Mouse (Mus musculus): Measurements from ENCODE around the gene Cd70.
"Not testable (repeated sequence)": the region's sequence is repeated elsewhere in the genome, so short reads cannot be mapped to it uniquely, and the experiment has no call there.

The Cd70 gene

GRCm38 (mm10) chr17:57134693-57135092 lies 14.9 kb downstream of the Cd70 start:
- no peak for DNase-seq (ENCODE audit: low spot score)

DNA sequence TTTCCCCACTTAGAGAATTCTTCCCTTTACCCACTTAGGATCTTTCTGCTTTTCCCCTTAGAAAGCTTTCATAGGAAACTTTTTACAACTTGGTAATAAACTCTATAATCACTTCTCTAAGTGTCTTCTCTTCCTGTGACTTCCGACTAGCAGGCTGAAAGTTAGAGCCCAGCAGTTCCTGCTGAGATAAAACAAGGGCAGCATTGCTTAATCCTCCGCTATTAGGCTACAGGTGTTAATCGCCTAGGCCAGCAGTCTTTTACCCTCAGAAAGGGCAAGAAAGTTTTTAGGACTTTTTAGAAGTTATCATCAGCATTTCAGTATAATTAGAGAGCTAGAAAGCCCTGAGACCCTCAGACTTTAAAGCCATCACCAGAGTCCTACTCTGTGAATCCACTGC lies 15.6 kb downstream of the Cd70 start:
- not testable (repeated sequence) for DNase-seq (ENCODE audit: low spot score)

DNA sequence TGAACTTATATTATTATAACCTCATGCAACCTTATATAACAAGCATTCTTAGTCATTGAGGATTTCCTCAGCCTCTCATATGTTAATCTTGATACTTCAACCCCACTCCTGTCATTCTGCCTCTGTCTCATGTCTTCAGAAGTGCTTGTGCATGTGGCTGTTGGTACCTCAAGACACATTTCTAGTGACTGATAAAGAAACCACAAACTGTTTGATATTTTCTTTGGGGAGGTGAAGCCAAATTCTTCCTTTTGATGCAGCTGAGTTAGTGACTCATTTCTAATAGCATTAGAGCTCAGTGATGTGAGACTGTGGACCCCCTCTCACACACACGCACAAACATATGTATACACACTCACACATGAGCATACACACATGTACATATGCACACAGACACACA lies 17.8 kb downstream of the Cd70 start:
- no peak for DNase-seq (ENCODE audit: low spot score)

- no peak for DNase-seq (ENCODE audit: low spot score)
Measured at GRCm38 (mm10) chr17:57125853-57126622, 23.5 kb downstream of the Cd70 start.

- DNase-seq (ENCODE audit: low spot score), result no peak
Measured at GRCm38 (mm10) chr17:57124792-57125191, 24.8 kb downstream of the Cd70 start.

DNA sequence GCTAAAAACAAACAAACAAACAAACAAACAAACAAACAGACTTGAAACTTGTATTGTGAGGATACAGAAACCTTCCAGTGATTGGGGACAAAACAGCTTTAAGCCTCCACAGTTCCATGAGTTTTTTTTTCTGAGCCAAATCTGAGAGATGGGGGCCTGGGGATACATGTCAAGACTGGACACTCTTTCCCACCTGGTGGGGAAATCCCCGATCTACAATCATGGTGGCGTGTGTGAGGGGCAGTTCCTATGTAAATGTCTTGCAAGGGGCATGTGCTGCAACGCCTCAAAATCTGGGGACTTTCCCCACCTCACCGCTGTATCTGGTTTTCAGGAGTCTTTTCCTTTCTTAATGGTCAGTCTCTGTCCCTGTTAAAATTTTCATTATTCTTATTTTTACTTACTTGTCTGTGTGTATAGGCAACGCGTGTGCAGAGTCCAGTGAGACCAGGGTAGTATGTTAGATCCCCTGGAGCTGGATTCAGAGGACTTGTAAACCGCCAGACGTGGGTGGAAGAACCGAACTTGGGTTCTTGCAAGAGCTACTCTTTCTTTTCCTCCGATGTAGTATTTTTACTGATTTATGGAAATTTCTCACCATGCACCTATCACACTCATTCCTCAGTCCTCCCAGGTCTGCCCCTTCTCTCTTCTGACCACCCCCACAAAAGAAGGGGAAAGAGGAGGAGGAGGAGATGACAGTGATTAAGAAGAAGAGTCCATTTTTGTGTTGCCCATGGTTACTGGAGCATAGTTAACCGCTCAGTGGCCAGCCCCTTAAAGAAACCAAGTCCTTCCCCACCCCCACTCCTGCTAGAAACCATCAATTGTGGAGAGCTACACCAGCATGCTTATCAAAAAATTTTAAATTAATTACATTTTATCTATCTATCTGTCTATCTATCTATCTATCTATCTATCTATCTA lies 26.1 kb downstream of the Cd70 start:
- DNase-seq (ENCODE audit: low spot score), result no peak

- DNase-seq (ENCODE audit: low spot score), result no peak
Measured at GRCm38 (mm10) chr17:57121856-57122255, 27.7 kb downstream of the Cd70 start.

DNA sequence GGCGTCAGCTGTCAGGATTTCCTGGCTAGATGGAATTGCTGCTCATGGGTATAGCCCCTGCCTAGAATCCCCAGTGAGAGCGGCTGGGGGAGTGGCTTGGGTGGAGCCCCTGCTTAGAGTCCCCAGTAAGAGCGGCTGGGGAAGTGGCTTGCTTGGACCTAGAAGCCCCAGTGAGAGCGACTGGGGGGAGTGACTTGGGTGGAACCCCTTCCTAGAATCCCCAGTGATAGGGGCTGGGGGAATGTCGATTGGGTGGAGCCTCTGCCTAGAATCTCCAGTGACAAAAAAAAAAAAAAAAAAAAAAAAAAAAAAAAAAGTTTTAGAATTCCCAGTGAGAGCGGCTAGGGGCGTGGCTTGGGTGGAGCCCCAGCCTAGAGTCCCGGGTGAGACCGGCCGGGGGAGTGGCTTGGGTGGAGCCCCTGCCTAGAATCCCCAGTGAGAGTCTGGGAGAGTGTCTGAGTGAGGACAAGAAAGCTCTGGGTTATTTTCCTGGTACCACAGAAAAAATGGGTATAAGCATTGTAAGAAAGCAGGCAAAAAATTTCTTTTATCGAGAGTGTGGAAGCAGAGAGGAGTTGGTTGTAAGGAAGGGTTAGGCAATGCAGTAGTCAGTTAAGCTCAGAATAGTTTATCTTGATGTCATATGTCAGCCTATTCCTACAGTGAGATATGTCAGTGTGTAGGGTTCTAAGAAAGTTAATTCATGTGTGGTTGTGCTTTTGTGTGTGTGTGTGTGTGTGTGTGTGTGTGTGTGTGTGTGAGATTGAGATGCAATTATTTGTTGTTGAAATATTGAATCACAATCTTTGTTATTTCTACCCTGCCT lies 30.8 kb downstream of the Cd70 start:
- DNase-seq (ENCODE audit: low spot score), result peak; percentile 40

DNA sequence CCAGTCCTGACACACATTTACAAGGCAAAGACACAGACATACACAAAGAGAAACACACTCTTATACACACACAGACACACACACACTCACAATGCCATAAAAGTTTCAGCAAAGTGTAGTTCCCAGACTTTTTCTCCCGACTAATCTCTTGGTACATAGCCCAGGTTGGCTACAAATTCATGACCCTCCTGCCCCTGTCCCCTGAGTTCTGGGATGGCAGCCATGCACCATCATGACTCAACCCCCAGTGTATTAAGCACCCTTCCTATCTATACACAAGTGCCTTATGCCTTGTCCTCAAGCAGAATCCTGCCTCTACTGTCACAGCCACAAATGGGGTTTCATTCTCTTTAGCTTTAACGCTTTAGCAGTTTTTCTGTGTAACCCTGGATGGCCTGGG lies 32.8 kb downstream of the Cd70 start:
- DNase-seq (ENCODE audit: low spot score), result no peak

DNA sequence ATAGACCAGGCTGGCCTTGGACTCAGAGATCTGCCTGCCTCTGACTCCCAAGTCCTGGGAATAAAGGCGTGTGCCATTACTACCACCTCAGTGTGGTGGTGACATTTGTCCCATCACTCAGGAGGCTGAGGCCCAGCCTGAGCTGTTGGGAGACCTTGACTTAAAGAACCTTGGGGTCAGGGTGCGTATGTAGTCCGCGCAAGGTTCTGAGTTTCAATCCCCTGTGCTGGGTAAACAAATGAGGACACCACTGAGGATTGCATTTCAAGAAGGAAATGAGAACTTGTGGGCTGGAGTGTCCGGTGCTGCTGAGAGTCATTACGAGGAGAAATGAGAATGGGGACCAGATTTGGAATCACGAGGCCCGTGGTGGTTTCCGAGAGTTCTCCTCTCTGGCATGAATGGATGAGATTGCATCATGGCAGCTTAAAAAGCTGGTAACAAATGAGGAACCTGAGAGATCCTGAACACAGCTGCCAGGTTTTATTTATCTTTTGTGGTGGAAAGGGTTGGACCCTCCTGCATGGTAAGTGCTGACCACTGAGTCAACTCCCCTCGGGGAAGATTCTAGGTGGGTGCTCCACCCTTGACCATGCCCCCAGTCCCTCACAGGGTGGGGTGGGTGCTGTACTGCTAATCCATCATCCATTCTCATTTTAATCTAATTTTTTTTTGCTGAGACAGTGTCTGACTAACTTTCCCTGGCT lies 36.7 kb downstream of the Cd70 start:
- no peak for DNase-seq (ENCODE audit: low spot score)

DNA sequence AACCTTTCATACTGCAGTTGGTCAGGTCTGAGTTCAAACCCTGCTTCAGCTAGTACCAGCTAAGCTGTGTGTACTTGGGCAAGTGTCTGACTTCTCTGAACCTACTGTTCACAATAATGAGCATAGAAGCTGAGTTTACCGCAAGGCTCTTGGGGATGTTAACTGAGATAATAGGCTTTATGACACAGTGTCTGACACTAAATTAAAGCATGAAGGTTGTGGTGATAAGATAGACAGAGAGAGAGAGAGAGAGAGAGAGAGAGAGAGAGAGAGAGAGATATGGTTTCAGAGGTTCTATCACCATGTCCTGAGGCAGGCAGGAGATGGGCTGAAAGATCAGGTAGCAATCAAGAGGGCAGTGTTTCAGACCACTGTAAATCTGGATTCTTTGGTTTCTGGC lies 39.6 kb downstream of the Cd70 start:
- DNase-seq (ENCODE audit: low spot score), result no peak

DNA sequence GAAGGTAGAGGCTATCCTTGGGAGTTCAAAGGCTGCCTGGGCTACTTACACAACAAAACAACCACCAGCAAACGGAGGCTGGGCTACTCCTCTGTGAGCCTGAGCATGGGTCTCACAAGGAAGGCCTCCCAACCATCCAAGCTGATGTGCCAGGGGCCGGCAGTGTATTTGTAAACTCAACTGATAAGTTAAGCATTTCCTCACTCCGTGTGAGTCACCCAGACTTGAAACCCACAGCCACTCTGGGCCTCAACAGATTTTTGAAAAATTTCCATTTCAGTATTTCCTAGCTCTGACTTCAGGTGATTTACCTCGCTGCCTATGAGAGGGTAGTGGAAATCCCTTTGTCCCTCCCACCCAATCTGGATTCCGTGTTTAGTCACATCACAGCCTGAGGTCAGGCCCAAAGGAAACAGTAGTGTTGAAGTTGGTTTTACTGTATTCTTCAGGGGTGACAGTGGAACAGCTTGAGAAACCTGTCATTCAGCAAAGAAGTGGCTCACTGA lies 40.9 kb downstream of the Cd70 start:
- DNase-seq (ENCODE audit: low spot score), result no peak

DNA sequence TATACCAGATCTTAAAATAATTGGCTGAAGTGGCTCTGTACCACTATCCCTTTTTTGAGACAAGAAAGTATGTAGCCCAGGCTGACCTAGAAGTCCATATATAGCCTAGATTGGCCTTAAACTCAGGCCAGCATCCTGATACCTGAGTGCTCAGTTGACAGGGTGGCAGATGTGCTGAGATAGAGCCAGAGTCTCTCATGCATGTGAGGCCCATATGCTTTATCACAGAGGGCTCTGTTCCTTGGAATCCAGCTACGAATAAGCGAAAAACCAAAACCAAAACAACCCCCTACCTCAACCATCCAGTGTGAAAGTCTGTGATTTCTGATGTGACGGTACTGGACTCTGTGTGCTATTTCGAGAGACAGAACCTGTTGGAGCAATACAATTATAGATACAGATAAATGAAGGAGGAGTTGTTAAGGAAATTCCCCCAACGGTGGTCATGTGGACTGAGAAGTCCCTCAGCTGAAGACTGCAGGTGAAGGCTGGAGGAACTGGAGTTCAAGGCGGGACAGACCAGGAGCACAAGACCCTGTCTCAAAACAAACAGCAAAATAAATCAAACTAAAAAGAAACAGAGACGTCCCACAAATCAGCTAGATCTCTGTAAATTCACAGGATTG lies 41.4 kb downstream of the Cd70 start:
- DNase-seq (ENCODE audit: low spot score), result no peak

GRCm38 (mm10) chr17:57107064-57107463 lies 42.5 kb downstream of the Cd70 start:
- no peak for DNase-seq (ENCODE audit: low spot score)

DNA sequence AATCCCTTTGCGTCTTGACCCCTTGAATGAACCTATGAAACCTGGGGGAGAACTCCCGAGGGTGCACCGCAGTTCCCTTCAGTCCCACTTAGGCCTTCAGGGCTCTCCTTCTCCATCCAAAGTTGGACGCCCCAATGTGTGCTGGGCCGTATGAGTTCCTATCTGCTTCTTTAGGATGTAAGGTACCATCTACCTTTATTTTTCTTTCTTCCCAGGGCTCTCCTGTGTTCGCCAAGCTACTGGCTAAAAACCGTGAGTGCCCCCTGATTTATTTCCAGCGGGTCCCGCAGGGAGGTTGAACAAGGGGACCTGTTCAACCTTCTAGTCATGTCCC lies 43.6 kb downstream of the Cd70 start:
- DNase-seq (ENCODE audit: low spot score), result no peak

DNA sequence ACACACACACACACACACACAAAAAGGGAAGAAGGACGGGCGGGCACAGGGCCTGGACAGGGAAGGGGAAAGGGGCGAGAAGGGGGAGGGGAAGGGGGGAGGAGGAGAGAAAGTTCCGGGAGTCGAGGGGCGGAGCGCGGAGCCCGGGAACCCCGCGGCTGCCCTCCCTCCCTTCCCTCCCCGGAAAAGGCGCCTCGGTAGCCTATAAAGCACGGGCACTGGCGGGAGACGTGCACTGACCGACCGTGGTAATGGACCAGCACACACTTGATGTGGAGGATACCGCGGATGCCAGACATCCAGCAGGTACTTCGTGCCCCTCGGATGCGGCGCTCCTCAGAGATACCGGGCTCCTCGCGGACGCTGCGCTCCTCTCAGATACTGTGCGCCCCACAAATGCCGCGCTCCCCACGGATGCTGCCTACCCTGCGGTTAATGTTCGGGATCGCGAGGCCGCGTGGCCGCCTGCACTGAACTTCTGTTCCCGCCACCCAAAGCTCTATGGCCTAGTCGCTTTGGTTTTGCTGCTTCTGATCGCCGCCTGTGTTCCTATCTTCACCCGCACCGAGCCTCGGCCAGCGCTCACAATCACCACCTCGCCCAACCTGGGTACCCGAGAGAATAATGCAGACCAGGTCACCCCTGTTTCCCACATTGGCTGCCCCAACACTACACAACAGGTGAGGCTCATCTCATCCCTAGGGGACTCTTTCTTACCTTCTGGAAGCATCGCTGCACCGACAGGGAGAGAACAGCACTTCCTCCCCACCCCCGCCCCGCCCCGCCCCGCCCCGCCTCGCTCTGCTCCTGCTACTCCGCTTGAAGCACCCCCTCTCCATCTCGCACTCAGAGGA lies 44.2 kb downstream of the Cd70 start, which contains the start of gene Tnfsf9:
Tnfsf9 (plus strand) TSS at position 145 of the 854 bp plus-strand sequence.
- DNase-seq (ENCODE audit: low spot score), result peak; percentile 30

DNA sequence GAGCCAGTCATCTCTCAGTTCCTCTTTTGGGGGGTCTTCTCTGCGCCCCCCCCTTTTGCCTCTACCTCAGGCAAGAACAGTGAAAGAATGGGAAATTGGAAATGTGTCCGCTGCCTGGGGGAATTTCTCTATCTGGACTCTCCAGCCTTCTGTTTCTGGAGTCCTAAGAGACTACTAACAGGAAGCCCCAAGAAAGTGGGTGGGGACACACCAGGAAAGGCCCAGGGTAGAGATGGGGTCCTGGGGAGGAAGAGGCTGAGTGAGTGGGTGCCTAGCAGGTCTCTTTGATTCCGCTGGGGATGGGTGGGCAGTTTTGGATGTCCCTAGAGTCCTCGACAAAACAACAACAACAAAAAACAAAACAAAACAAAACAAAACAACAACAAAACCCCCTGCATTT lies 45.1 kb downstream of the Cd70 start:
- no peak for DNase-seq (ENCODE audit: low spot score)

- DNase-seq (ENCODE audit: low spot score), result no peak
Measured at GRCm38 (mm10) chr17:57102276-57102675, 47.3 kb downstream of the Cd70 start.

DNA sequence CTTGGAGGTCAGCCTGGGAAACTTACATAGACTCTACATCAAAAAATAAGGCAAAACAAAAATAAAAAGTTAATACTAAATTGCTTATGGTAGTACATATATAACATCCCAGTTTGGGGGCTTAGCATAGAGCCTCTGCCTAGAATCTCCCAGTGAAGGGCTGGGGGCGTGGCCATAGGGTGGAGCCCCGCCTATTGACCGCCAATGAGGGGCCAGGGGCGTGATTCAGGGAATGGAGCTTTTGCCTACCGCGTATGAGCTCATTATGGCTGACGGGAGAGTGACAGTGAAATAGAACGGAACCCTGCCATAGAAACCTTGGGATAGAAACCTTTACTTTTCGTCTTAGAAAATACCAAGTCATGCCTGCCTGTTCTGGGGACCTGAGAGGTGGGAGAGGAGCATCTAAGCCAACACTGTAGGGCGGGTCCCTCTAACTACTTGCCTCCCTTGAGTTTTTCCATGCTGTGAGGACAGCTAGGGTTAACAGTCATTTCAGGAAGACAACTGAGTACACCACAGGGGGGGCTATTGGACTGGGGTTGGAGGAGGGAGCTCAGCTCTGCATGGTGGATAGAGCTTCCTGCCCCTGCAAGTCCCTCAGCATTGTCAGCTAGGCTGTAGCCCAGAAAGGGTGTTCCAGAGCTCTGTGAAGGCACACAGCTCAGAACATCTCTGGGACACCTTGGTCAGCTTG lies 49.8 kb downstream of the Cd70 start:
- no peak for DNase-seq (ENCODE audit: low spot score)

Measured in ovary, postnatal 36 days (tissue).